Mouse (Mus musculus) neural tube, embryonic 15.5 days (tissue): ENCODE measurements around the gene Ang. TPM values are rescaled to one million over a fixed set of nuclear protein-coding genes. Genes with fewer than 3 reads are reported as not detected.

ENCODE experiments used
- ATAC-seq: fragments of 200-750 bp; cut with Nextera tagmentation; 2 replicates; pipeline ENCODE4 v1.8.0; 2017; ENCODE audit warnings: mild to moderate bottlenecking, moderate TSS enrichment, moderate library complexity; ENCODE audit not compliant: low FRiP score
- H3K27ac ChIP-seq: fragments of 300-500 bp; sonication (generic); replicated peaks from 2 replicates; pipeline ENCODE4 v1.5.1; 2015; ENCODE audit warnings: mild to moderate bottlenecking, inconsistent platforms
- H3K27me3 ChIP-seq: fragments of 300-500 bp; sonication (generic); replicated peaks from 2 replicates; pipeline ENCODE4 v1.6.1; 2015; ENCODE audit warnings: inconsistent platforms
- H3K36me3 ChIP-seq: fragments of 300-500 bp; sonication (generic); 2 replicates; pipeline ENCODE4 v1.6.1; 2015; ENCODE audit warnings: inconsistent platforms
- H3K4me1 ChIP-seq: fragments of 300-500 bp; sonication (generic); 2 replicates; pipeline ENCODE4 v1.6.1; 2015; ENCODE audit warnings: inconsistent platforms
- H3K4me2 ChIP-seq: fragments of 300-500 bp; sonication (generic); 2 replicates; pipeline ENCODE4 v1.6.1; 2015; ENCODE audit warnings: inconsistent platforms, mild to moderate bottlenecking, moderate library complexity
- H3K4me3 ChIP-seq: fragments of 300-500 bp; sonication (generic); replicated peaks from 2 replicates; pipeline ENCODE4 v1.5.1; 2015; ENCODE audit warnings: mild to moderate bottlenecking, inconsistent platforms
- H3K9ac ChIP-seq: fragments of 300-500 bp; sonication (generic); replicated peaks from 2 replicates; pipeline ENCODE4 v1.6.1; 2015; ENCODE audit warnings: mild to moderate bottlenecking, inconsistent platforms
- H3K9me3 ChIP-seq: fragments of 300-500 bp; sonication (generic); replicated peaks from 2 replicates; pipeline ENCODE4 v1.6.1; 2016; ENCODE audit warnings: inconsistent platforms
- WGBS: fragments of 180-500 bp; shearing (Covaris S2); methylation state at CpG from one replicate; pipeline ENCODE4 v1.1.7; 2015; ENCODE audit warnings: mixed read lengths; 5-methylcytosine and 5-hydroxymethylcytosine counted together
- polyA plus RNA-seq: library from polyadenylated mRNA; unstranded; fragments of >200 nt; fragmentation: Nextera tagmentation; extraction: Ambion mirVana; gene quantifications from 2 replicates; pipeline ENCODE4 v1.2.1, GENCODE M21; 2015

Gene Ang
- 4.4 and 8.0 TPM in 2 replicates for polyA plus RNA-seq

- peak within 1 kb of the TSS; percentile 85 for H3K4me2 ChIP-seq
- peak within 1 kb of the TSS; percentile 82 for H3K27ac ChIP-seq
- ATAC-seq = peak; percentile 42; the same call in 1 of the 2 replicates
- peaks cover 18% of the 10 kb centered on the region; the same call in 1 of the 2 replicates for H3K4me1 ChIP-seq
- peak within 1 kb of the TSS; percentile 79 for H3K4me3 ChIP-seq
- 9% methylated on average over 33 of the region's 33 CpGs for WGBS
- H3K9ac ChIP-seq = peak within 1 kb of the TSS; percentile 67
- H3K9me3 ChIP-seq = no peaks in the 10 kb centered on the region
- H3K36me3 ChIP-seq = no peaks in the 10 kb centered on the region
- no peaks in the 10 kb centered on the region for H3K27me3 ChIP-seq
Observed at GRCm38 (mm10) chr14:51090921-51091900, at the start of gene Ang, which contains the start of gene Rnase4. Ang (plus strand) TSS chr14:51091150. Rnase4 (plus strand) TSS chr14:51091077.

- no peaks in the 10 kb centered on the region for H3K4me1 ChIP-seq
- H3K27me3 ChIP-seq = no peaks in the 10 kb centered on the region
- no peak within 1 kb of the TSS for H3K4me2 ChIP-seq
- H3K4me3 ChIP-seq = no peak within 1 kb of the TSS
- no peaks in the 10 kb centered on the region for H3K9me3 ChIP-seq
- no peak within 1 kb of the TSS for H3K27ac ChIP-seq
- H3K36me3 ChIP-seq = no peaks in the 10 kb centered on the region
- no peak for ATAC-seq
- H3K9ac ChIP-seq = no peak within 1 kb of the TSS
- WGBS = 70% methylated on average over 6 of the region's 6 CpGs
Observed at GRCm38 (mm10) chr14:51041769-51042168, 49.2 kb upstream of the Ang start, which contains the start of gene Rnase9. Rnase9 (minus strand) TSS chr14:51041869.

- no peak for ATAC-seq
Observed at GRCm38 (mm10) chr14:51047846-51048245, 43.1 kb upstream of the Ang start.

GRCm38 (mm10) chr14:51050063-51050462 is 40.9 kb upstream of the Ang start, which contains the start of gene Rnase11:
Rnase11 (minus strand) TSS chr14:51050163.
- H3K4me2 ChIP-seq = no peak within 1 kb of the TSS
- H3K4me1 ChIP-seq = 0 out of 2 replicates have a peak, but pooled peaks cover 3% of the 10 kb centered on the region
- no peak for ATAC-seq
- H3K9me3 ChIP-seq = no peaks in the 10 kb centered on the region
- H3K9ac ChIP-seq = no peak within 1 kb of the TSS
- H3K27me3 ChIP-seq = no peaks in the 10 kb centered on the region
- WGBS = 88% methylated on average over 2 of the region's 2 CpGs
- H3K27ac ChIP-seq = no peak within 1 kb of the TSS
- no peak within 1 kb of the TSS for H3K4me3 ChIP-seq
- no peaks in the 10 kb centered on the region for H3K36me3 ChIP-seq

More at GRCm38 (mm10) chr14:51047846-51048245, 43.1 kb upstream of the Ang start:
- H3K36me3 ChIP-seq = no peaks in the 10 kb centered on the region
- no peak overlapping the region for H3K27ac ChIP-seq
- H3K9me3 ChIP-seq = no peaks in the 10 kb centered on the region
- no peak overlapping the region for H3K4me2 ChIP-seq
- no peak overlapping the region for H3K9ac ChIP-seq
- no peaks in the 10 kb centered on the region for H3K27me3 ChIP-seq
- 72% methylated on average over 5 of the region's 5 CpGs for whole genome bisulfite sequencing
- no peaks in the 10 kb centered on the region for H3K4me1 ChIP-seq
- no peak overlapping the region for H3K4me3 ChIP-seq

GRCm38 (mm10) chr14:51051941-51052340 is 39.0 kb upstream of the Ang start:
- Histone ChIP-seq H3K27ac (no peak overlapping the region), H3K9ac (no peak overlapping the region), H3K27me3 (no peaks in the 10 kb centered on the region), H3K4me1 (0 out of 2 replicates have a peak, but pooled peaks cover 3% of the 10 kb centered on the region), H3K4me2 (no peak overlapping the region), H3K4me3 (no peak overlapping the region), H3K9me3 (no peaks in the 10 kb centered on the region), H3K36me3 (no peaks in the 10 kb centered on the region)
- ATAC-seq = no peak
- WGBS = 72% methylated on average over 5 of the region's 5 CpGs

- 0 out of 2 replicates have a peak, but pooled peaks cover 3% of the 10 kb centered on the region for H3K4me1 ChIP-seq
- no peak overlapping the region for H3K9ac ChIP-seq
- no peak overlapping the region for H3K4me2 ChIP-seq
- H3K27me3 ChIP-seq = no peaks in the 10 kb centered on the region
- H3K27ac ChIP-seq = no peak overlapping the region
- no peak for ATAC-seq
- no peak overlapping the region for H3K4me3 ChIP-seq
- H3K9me3 ChIP-seq = no peaks in the 10 kb centered on the region
- 57% methylated on average over 5 of the region's 5 CpGs for WGBS
- H3K36me3 ChIP-seq = no peaks in the 10 kb centered on the region
Observed at GRCm38 (mm10) chr14:51053176-51053575, 37.8 kb upstream of the Ang start.

- ATAC-seq = no peak
- 0 out of 2 replicates have a peak, but pooled peaks cover 3% of the 10 kb centered on the region for H3K4me1 ChIP-seq
- no peaks in the 10 kb centered on the region for H3K27me3 ChIP-seq
- H3K36me3 ChIP-seq = no peaks in the 10 kb centered on the region
- no peak overlapping the region for H3K27ac ChIP-seq
- H3K4me3 ChIP-seq = no peak overlapping the region
- H3K9me3 ChIP-seq = no peaks in the 10 kb centered on the region
- H3K4me2 ChIP-seq = 0 out of 2 replicates have a peak overlapping the region, but pooled peaks have one; percentile 7
- 26% methylated on average over 13 of the region's 13 CpGs for WGBS
- no peak overlapping the region for H3K9ac ChIP-seq
Observed at GRCm38 (mm10) chr14:51054243-51055237, 36.4 kb upstream of the Ang start.

- ATAC-seq = no peak
- Histone ChIP-seq H3K4me2 (no peak within 1 kb of the TSS), H3K4me3 (no peak within 1 kb of the TSS), H3K27me3 (no peaks in the 10 kb centered on the region), H3K4me1 (peaks cover 7% of the 10 kb centered on the region; the same call in 1 of the 2 replicates), H3K36me3 (no peaks in the 10 kb centered on the region), H3K9ac (no peak within 1 kb of the TSS), H3K9me3 (no peaks in the 10 kb centered on the region), H3K27ac (no peak within 1 kb of the TSS)
- WGBS = 82% methylated on average over 9 of the region's 9 CpGs
Observed at GRCm38 (mm10) chr14:51057401-51057831, 33.5 kb upstream of the Ang start, which contains the start of gene Rnase12. Rnase12 (minus strand) TSS chr14:51057661.

GRCm38 (mm10) chr14:51060761-51061160 is 30.2 kb upstream of the Ang start:
- Histone ChIP-seq H3K27ac (no peak overlapping the region), H3K36me3 (no peaks in the 10 kb centered on the region), H3K9ac (no peak overlapping the region), H3K27me3 (no peaks in the 10 kb centered on the region), H3K4me3 (no peak overlapping the region), H3K9me3 (no peaks in the 10 kb centered on the region), H3K4me1 (peaks cover 5% of the 10 kb centered on the region), H3K4me2 (no peak overlapping the region)
- no peak for ATAC-seq
- WGBS = 86% methylated on average over 5 of the region's 5 CpGs

- H3K9ac ChIP-seq = no peak overlapping the region
- H3K36me3 ChIP-seq = no peaks in the 10 kb centered on the region
- no peak overlapping the region for H3K27ac ChIP-seq
- 91% methylated on average over 5 of the region's 5 CpGs for WGBS
- H3K4me1 ChIP-seq = peaks cover 14% of the 10 kb centered on the region
- no peak for ATAC-seq
- H3K9me3 ChIP-seq = no peaks in the 10 kb centered on the region
- H3K4me2 ChIP-seq = no peak overlapping the region
- H3K27me3 ChIP-seq = no peaks in the 10 kb centered on the region
- no peak overlapping the region for H3K4me3 ChIP-seq
Observed at GRCm38 (mm10) chr14:51068956-51069355, 22.0 kb upstream of the Ang start.

GRCm38 (mm10) chr14:51069617-51070016 is 21.3 kb upstream of the Ang start:
- no peak overlapping the region for H3K27ac ChIP-seq
- no peaks in the 10 kb centered on the region for H3K27me3 ChIP-seq
- H3K9me3 ChIP-seq = no peaks in the 10 kb centered on the region
- no peak overlapping the region for H3K9ac ChIP-seq
- H3K4me1 ChIP-seq = peaks cover 14% of the 10 kb centered on the region
- H3K4me3 ChIP-seq = no peak overlapping the region
- WGBS = 97% methylated on average over 2 of the region's 2 CpGs
- H3K4me2 ChIP-seq = no peak overlapping the region
- no peak for ATAC-seq
- H3K36me3 ChIP-seq = no peaks in the 10 kb centered on the region
